Mouse (Mus musculus) hindbrain, embryonic 16.5 days (tissue): Measurements from ENCODE around the gene 9130230L23Rik. TPM values are rescaled to one million over a fixed set of nuclear protein-coding genes. Genes with fewer than 3 reads are reported as not detected.

Experiments
- ATAC-seq: fragments of 200-750 bp; cut with Nextera tagmentation; 2 replicates; pipeline ENCODE4 v1.8.0; 2017; ENCODE audit warnings: moderate TSS enrichment, moderate library complexity
- H3K27ac ChIP-seq: fragments of 300-500 bp; sonication (generic); 2 replicates; pipeline ENCODE4 v1.5.1; 2014; ENCODE audit warnings: low read depth, mild to moderate bottlenecking, control low read depth, low read length, moderate library complexity
- H3K27me3 ChIP-seq: fragments of 300-500 bp; sonication (generic); replicated peaks from 2 replicates; pipeline ENCODE4 v1.6.1; 2014; ENCODE audit warnings: low read length; ENCODE audit not compliant: control insufficient read depth, insufficient read depth
- H3K36me3 ChIP-seq: fragments of 300-500 bp; sonication (generic); 2 replicates; pipeline ENCODE4 v1.6.1; 2014; ENCODE audit warnings: mild to moderate bottlenecking, low read length, moderate library complexity, mixed read lengths; ENCODE audit not compliant: control insufficient read depth, insufficient read depth
- H3K4me1 ChIP-seq: fragments of 300-500 bp; sonication (generic); 2 replicates; pipeline ENCODE4 v1.6.1; 2014; ENCODE audit warnings: low read depth, low read length; ENCODE audit not compliant: control insufficient read depth, insufficient read depth
- H3K4me2 ChIP-seq: fragments of 300-500 bp; sonication (generic); 2 replicates; pipeline ENCODE4 v1.6.1; 2014; ENCODE audit warnings: mild to moderate bottlenecking, low read length, control low read depth, moderate library complexity
- H3K4me3 ChIP-seq: fragments of 300-500 bp; sonication (generic); 2 replicates; pipeline ENCODE4 v1.5.1; 2014; ENCODE audit warnings: mild to moderate bottlenecking, low read length, control low read depth, moderate library complexity
- H3K9ac ChIP-seq: fragments of 300-500 bp; sonication (generic); 2 replicates; pipeline ENCODE4 v1.6.1; 2014; ENCODE audit warnings: low read depth, mild to moderate bottlenecking, control low read depth, low read length, moderate library complexity
- H3K9me3 ChIP-seq: fragments of 300-500 bp; sonication (generic); 2 replicates; pipeline ENCODE4 v1.6.1; 2014; ENCODE audit warnings: mild to moderate bottlenecking, low read length, moderate library complexity; ENCODE audit not compliant: control insufficient read depth
- WGBS: fragments of 180-500 bp; shearing (Covaris S2); extraction: QIAGEN DNeasy Blood & Tissue Kit; methylation state at CpG from one replicate; pipeline ENCODE4 v1.1.7; 2014; 5-methylcytosine and 5-hydroxymethylcytosine counted together
- polyA plus RNA-seq: library from polyadenylated mRNA; unstranded; fragments of >200 nt; fragmentation: Nextera tagmentation; extraction: Ambion mirVana; gene quantifications from 2 replicates; pipeline ENCODE4 v1.2.1, GENCODE M21; 2015

9130230L23Rik gene
- polyA plus RNA-seq, 1 experiment from 2014 or later = 0.14 TPM

GRCm38 (mm10) chr5:65960597-65960950 lies 43.5 kb downstream of the 9130230L23Rik start:
- Histone ChIP-seq H3K9ac (no peak overlapping the region), H3K27me3 (no peaks in the 10 kb centered on the region), H3K27ac (no peak overlapping the region), H3K4me3 (no peak overlapping the region), H3K9me3 (no peaks in the 10 kb centered on the region), H3K4me2 (no peak overlapping the region), H3K36me3 (no peaks in the 10 kb centered on the region), H3K4me1 (peaks cover 5% of the 10 kb centered on the region)
- no peak for ATAC-seq
- 89% methylated on average over 11 of the region's 11 CpGs for WGBS

GRCm38 (mm10) chr5:65959893-65960596 lies 44.0 kb downstream of the 9130230L23Rik start:
- WGBS = 79% methylated on average over 5 of the region's 5 CpGs
- ATAC-seq = no peak
- no peaks in the 10 kb centered on the region for H3K9me3 ChIP-seq
- no peak overlapping the region for H3K9ac ChIP-seq
- no peaks in the 10 kb centered on the region for H3K36me3 ChIP-seq
- H3K4me1 ChIP-seq = peaks cover 10% of the 10 kb centered on the region
- H3K4me2 ChIP-seq = no peak overlapping the region
- H3K27ac ChIP-seq = no peak overlapping the region
- H3K27me3 ChIP-seq = no peaks in the 10 kb centered on the region
- no peak overlapping the region for H3K4me3 ChIP-seq

DNA sequence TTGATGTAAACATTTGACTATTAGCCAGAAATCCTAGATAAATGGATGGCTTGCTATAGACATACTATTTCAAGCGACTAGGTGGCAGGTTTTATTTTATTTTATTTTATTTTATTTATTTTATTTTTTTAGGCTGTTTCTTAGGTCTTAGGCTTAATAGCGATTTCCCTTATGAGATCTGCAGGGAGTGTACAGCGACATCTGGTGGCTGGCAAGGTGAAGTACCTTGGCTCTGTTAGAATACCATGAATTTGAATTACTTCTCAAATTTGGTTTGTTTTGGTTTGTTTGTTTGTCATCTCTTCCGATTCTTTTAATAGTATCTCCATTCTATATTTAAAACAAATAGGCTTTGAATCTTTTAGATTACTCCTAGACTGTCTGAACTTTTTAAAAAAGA lies 45.5 kb downstream of the 9130230L23Rik start:
- Histone ChIP-seq H3K4me1 (peaks cover 13% of the 10 kb centered on the region), H3K9ac (no peak overlapping the region), H3K4me2 (no peak overlapping the region), H3K27ac (no peak overlapping the region), H3K9me3 (no peaks in the 10 kb centered on the region), H3K36me3 (no peaks in the 10 kb centered on the region), H3K27me3 (no peaks in the 10 kb centered on the region), H3K4me3 (no peak overlapping the region)
- 5% methylated on average over 4 of the region's 4 CpGs for WGBS
- ATAC-seq = no peak

DNA sequence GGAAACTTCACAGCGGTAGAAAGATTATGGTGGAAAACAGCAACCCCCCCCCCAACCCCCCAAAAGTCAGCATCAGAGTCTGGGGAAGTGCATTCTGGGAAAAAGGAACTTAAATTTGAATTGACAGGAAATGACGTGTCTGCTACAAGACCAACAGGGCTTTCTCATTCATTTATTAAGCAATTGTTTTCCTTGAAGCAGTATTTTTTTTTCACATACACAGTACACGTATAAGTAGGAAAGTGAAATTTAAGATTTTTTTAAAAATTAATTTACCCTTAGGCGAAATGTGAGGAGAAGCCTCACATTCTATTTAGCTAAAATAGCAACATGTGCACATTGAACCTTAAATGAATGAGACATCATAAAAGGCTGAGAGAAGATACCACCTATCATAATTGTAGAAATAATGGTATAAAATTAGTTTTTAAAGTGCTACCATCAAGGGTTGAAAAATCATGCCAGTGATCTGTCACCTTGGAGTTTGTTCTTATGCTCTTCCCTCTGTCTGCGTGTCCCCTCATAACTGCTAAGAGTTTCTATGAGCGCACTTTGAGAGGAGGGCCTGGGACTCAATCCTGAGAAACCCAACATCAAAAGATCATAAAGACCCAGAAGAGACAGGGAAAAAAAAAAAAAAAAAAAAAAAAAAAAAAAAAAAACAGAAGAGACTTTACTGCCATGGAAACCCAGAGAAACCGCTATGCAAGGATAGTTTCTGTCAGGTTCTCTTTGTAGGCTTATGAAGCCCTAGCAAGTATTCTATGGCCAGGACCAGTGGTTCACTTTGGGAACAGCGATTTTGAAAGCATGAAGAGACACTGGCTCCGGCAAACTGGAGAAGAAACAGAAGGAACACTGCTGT lies 47.7 kb downstream of the 9130230L23Rik start:
- no peak for ATAC-seq
- WGBS = 77% methylated on average over 9 of the region's 9 CpGs
- H3K36me3 ChIP-seq = no peaks in the 10 kb centered on the region

DNA sequence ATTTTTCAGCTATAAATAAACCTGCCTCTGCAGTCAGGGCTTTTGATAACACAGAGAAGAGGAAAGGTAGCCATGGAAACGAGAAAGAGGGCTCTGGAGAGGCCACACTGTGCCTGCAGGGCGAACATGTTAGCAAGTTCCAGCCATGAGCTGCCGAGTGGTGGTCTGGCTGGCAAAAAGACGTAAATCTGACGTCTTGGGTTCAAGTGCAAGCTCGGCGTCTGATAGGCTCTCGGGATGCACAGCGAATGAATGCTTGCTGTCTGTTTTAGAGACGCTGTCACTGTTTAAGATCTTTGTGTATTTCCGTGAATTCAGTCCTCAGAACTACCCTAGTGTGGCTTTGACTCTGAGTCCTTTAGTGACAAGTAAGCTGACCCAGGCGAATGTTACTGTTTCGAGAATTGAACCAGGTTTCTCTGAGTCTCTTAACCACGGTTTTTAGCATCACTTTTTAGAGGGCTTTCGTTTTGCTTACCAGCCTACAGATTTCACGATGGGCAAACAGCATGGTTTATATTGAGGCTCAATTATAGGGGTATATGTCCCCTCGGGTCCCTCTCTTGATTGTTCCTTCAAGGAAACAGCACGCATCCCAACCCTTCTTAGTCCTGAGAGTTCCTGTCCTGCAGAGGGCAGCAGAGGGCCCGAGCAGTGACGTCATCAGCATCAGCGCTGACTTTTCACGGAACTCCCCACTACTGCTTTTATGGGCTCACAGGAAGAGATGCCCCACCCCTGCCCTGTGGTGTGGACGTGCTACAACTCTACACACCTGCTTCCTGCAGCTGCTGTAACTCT lies 48.5 kb downstream of the 9130230L23Rik start:
- H3K4me1 ChIP-seq = peaks cover 18% of the 10 kb centered on the region
- peak overlapping the region; percentile 63 for H3K4me2 ChIP-seq
- H3K27me3 ChIP-seq = no peaks in the 10 kb centered on the region
- H3K27ac ChIP-seq = peak overlapping the region; percentile 63
- peak overlapping the region; percentile 35 for H3K9ac ChIP-seq
- peak overlapping the region; percentile 37 for H3K4me3 ChIP-seq
- ATAC-seq = peak; percentile 46
- H3K36me3 ChIP-seq = no peaks in the 10 kb centered on the region
- WGBS = 35% methylated on average over 23 of the region's 23 CpGs
- no peaks in the 10 kb centered on the region for H3K9me3 ChIP-seq

More for the DNA sequence above, 47.7 kb downstream of the 9130230L23Rik start:
- Histone ChIP-seq H3K27ac (no peak overlapping the region), H3K4me2 (peak overlapping the region; percentile 63), H3K27me3 (no peaks in the 10 kb centered on the region), H3K9ac (no peak overlapping the region), H3K4me1 (peaks cover 13% of the 10 kb centered on the region), H3K9me3 (no peaks in the 10 kb centered on the region), H3K4me3 (peak overlapping the region; percentile 37)

GRCm38 (mm10) chr5:65954130-65955080 lies 49.7 kb downstream of the 9130230L23Rik start:
- H3K27ac ChIP-seq = peak overlapping the region; percentile 63; the same call in 1 of the 2 replicates
- no peak for ATAC-seq
- no peak overlapping the region for H3K4me3 ChIP-seq
- H3K4me1 ChIP-seq = peaks cover 25% of the 10 kb centered on the region
- H3K9ac ChIP-seq = no peak overlapping the region
- no peaks in the 10 kb centered on the region for H3K36me3 ChIP-seq
- 91% methylated on average over 16 of the region's 16 CpGs for WGBS
- H3K27me3 ChIP-seq = no peaks in the 10 kb centered on the region
- no peak overlapping the region for H3K4me2 ChIP-seq
- no peaks in the 10 kb centered on the region for H3K9me3 ChIP-seq

DNA sequence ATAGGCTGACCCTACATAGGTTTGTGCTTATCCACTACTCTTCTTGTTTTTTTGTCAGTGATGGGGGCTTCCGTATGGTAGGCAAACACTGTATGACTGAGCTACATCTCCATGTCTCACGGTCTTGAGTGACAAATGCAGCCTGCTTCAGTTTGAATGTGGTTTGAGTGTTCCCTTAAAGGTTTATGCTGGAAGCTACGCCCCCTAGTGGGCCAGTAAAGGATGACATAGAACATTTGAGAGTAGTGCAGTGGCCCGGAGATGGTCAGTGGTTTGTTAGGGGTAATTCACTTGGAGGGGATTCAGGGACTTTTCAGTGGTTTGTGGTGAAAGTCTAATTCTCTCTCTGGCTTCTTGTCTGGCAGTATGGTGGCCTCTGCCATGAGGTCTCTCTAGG lies 52.6 kb downstream of the 9130230L23Rik start:
- Histone ChIP-seq H3K36me3 (no peaks in the 10 kb centered on the region), H3K4me1 (peaks cover 25% of the 10 kb centered on the region), H3K27me3 (no peaks in the 10 kb centered on the region), H3K9me3 (no peaks in the 10 kb centered on the region), H3K27ac (peak overlapping the region; percentile 86; the same call in 1 of the 2 replicates), H3K4me2 (no peak overlapping the region), H3K9ac (no peak overlapping the region), H3K4me3 (no peak overlapping the region)
- WGBS = 75% methylated on average over 4 of the region's 4 CpGs
- no peak for ATAC-seq
